Mouse (Mus musculus): ENCODE results near the gene Rabgef1. TPM values are rescaled to one million over a fixed set of nuclear protein-coding genes. Genes with fewer than 3 reads are reported as not detected.

The Rabgef1 gene
- polyA plus RNA-seq, 1 experiment from 2014 or later = 30.0 TPM

DNA sequence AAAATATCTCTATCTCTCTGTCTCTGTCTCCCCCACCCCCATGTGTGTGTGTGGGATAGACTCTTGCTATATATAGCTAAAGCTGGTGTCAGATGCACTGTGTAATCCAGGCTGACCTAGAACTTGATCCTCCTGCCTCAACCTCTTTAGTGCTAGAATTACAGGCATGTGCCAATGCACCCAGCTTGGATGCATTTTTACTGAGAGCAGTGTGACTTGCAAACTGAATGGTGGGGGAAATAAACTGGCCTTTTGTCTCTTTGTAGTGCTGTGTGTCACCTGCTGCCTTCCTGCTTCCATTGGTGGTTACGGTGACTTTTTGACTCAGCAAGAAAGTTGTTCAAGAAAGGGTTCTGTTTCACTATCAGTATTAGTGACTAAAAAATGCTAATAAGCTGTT lies 24.7 kb downstream of the Rabgef1 start:
- Histone ChIP-seq H3K4me3 (ENCODE audit: low read depth, low read length) (no peak overlapping the region), H3K4me2 (ENCODE audit: low read length) (no peak overlapping the region), H3K36me3 (ENCODE audit: control insufficient read depth, insufficient read depth, low read length) (peaks cover 63% of the 10 kb centered on the region), H3K27me3 (replicated peaks; ENCODE audit: control insufficient read depth, insufficient read depth, low read length) (no peaks in the 10 kb centered on the region), H3K27ac (ENCODE audit: low read depth, low read length) (no peak overlapping the region), H3K9ac (ENCODE audit: low read length) (no peak overlapping the region), H3K9me3 (replicated peaks; ENCODE audit: control insufficient read depth, low read length) (no peaks in the 10 kb centered on the region), H3K4me1 (ENCODE audit: control insufficient read depth, insufficient read depth, low read length) (no peaks in the 10 kb centered on the region)
- ATAC-seq (no peak), DNase-seq (ENCODE audit: low spot score) (no peak)
- 94% methylated on average over 1 of the region's 1 CpGs for WGBS

DNA sequence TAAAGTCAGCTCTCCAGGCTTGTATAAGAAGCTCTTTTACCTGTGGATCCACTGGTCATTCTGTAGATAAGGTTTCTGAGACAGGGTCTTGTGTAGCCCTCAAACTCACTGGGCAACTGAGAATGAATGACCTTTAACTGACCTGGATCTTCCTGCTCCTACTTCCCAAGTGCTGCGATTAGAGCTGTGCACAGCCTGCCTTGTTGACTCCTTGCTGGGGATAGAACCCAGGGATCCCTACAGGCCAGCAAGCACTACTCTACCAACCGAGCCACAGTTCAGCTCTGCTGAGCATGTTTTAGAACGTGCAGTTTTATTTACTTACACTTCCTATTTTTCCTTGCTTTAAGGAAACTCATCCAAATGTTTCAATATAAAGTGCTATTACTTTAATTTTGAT lies 25.9 kb downstream of the Rabgef1 start:
- no peaks in the 10 kb centered on the region for H3K27me3 ChIP-seq (replicated peaks; ENCODE audit: control insufficient read depth, insufficient read depth, low read length)
- no peak overlapping the region for H3K27ac ChIP-seq (ENCODE audit: low read depth, low read length)
- H3K4me3 ChIP-seq (ENCODE audit: low read depth, low read length) = no peak overlapping the region
- DNase-seq (ENCODE audit: low spot score) (no peak), ATAC-seq (no peak)
- H3K4me2 ChIP-seq (ENCODE audit: low read length) = no peak overlapping the region
- H3K9me3 ChIP-seq (replicated peaks; ENCODE audit: control insufficient read depth, low read length) = no peaks in the 10 kb centered on the region
- no peak overlapping the region for H3K9ac ChIP-seq (ENCODE audit: low read length)
- H3K4me1 ChIP-seq (ENCODE audit: control insufficient read depth, insufficient read depth, low read length) = no peaks in the 10 kb centered on the region
- WGBS = 95% methylated on average over 3 of the region's 3 CpGs
- peaks cover 56% of the 10 kb centered on the region for H3K36me3 ChIP-seq (ENCODE audit: control insufficient read depth, insufficient read depth, low read length)

GRCm38 (mm10) chr5:130197981-130198380 lies 26.4 kb downstream of the Rabgef1 start:
- DNase-seq (ENCODE audit: low spot score) = no peak
- 94% methylated on average over 7 of the region's 7 CpGs for WGBS
- Histone ChIP-seq H3K36me3 (ENCODE audit: control insufficient read depth, insufficient read depth, low read length) (peaks cover 50% of the 10 kb centered on the region), H3K4me1 (ENCODE audit: control insufficient read depth, insufficient read depth, low read length) (no peaks in the 10 kb centered on the region), H3K4me2 (ENCODE audit: low read length) (no peak overlapping the region), H3K9me3 (replicated peaks; ENCODE audit: control insufficient read depth, low read length) (no peaks in the 10 kb centered on the region), H3K4me3 (ENCODE audit: low read depth, low read length) (no peak overlapping the region), H3K9ac (ENCODE audit: low read length) (no peak overlapping the region), H3K27ac (ENCODE audit: low read depth, low read length) (no peak overlapping the region), H3K27me3 (replicated peaks; ENCODE audit: control insufficient read depth, insufficient read depth, low read length) (no peaks in the 10 kb centered on the region)
- ATAC-seq = no peak

GRCm38 (mm10) chr5:130200233-130201029 lies 28.8 kb downstream of the Rabgef1 start:
- peaks cover 47% of the 10 kb centered on the region for H3K36me3 ChIP-seq (ENCODE audit: control insufficient read depth, insufficient read depth, low read length)
- no peak overlapping the region for H3K4me2 ChIP-seq (ENCODE audit: low read length)
- DNase-seq (ENCODE audit: low spot score) = no peak
- H3K27ac ChIP-seq (ENCODE audit: low read depth, low read length) = no peak overlapping the region
- H3K9me3 ChIP-seq (replicated peaks; ENCODE audit: control insufficient read depth, low read length) = no peaks in the 10 kb centered on the region
- H3K9ac ChIP-seq (ENCODE audit: low read length) = no peak overlapping the region
- no peaks in the 10 kb centered on the region for H3K4me1 ChIP-seq (ENCODE audit: control insufficient read depth, insufficient read depth, low read length)
- WGBS = 89% methylated on average over 10 of the region's 10 CpGs
- no peaks in the 10 kb centered on the region for H3K27me3 ChIP-seq (replicated peaks; ENCODE audit: control insufficient read depth, insufficient read depth, low read length)
- no peak for ATAC-seq
- H3K4me3 ChIP-seq (ENCODE audit: low read depth, low read length) = no peak overlapping the region

- Histone ChIP-seq H3K4me3 (ENCODE audit: low read depth, low read length) (no peak overlapping the region), H3K27me3 (replicated peaks; ENCODE audit: control insufficient read depth, insufficient read depth, low read length) (no peaks in the 10 kb centered on the region), H3K4me2 (ENCODE audit: low read length) (no peak overlapping the region), H3K27ac (ENCODE audit: low read depth, low read length) (no peak overlapping the region), H3K9me3 (replicated peaks; ENCODE audit: control insufficient read depth, low read length) (no peaks in the 10 kb centered on the region), H3K36me3 (ENCODE audit: control insufficient read depth, insufficient read depth, low read length) (peaks cover 43% of the 10 kb centered on the region), H3K9ac (ENCODE audit: low read length) (no peak overlapping the region), H3K4me1 (ENCODE audit: control insufficient read depth, insufficient read depth, low read length) (no peaks in the 10 kb centered on the region)
- WGBS = 79% methylated on average over 4 of the region's 4 CpGs
- no peak for DNase-seq (ENCODE audit: low spot score)
- ATAC-seq = no peak
Observed at GRCm38 (mm10) chr5:130203948-130204347, 32.4 kb downstream of the Rabgef1 start.

DNA sequence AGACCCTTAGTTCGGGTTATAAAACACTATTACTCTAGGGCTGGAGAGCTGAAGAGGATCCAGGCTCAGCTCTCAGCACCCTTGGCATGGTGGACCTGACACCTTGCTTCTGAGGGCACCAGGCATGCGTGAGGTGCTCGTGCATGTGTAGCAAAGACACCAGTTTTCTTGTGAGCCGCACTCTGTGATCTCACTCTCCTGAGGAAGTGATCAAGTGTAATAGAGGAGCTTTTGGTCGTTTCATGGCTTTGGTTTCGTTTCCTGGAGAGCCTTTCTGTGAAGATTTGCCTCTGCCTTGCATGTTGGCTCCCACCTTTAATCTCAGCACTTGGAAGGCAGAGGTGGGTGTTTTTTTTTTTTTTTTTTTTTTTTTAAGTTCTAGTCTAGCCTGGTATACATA lies 33.0 kb downstream of the Rabgef1 start:
- Histone ChIP-seq H3K36me3 (ENCODE audit: control insufficient read depth, insufficient read depth, low read length) (peaks cover 43% of the 10 kb centered on the region), H3K4me1 (ENCODE audit: control insufficient read depth, insufficient read depth, low read length) (no peaks in the 10 kb centered on the region), H3K9me3 (replicated peaks; ENCODE audit: control insufficient read depth, low read length) (no peaks in the 10 kb centered on the region), H3K27ac (ENCODE audit: low read depth, low read length) (no peak overlapping the region), H3K4me2 (ENCODE audit: low read length) (no peak overlapping the region), H3K9ac (ENCODE audit: low read length) (no peak overlapping the region), H3K27me3 (replicated peaks; ENCODE audit: control insufficient read depth, insufficient read depth, low read length) (no peaks in the 10 kb centered on the region), H3K4me3 (ENCODE audit: low read depth, low read length) (no peak overlapping the region)
- ATAC-seq (no peak), DNase-seq (ENCODE audit: low spot score) (no peak)
- 87% methylated on average over 6 of the region's 6 CpGs for WGBS

DNA sequence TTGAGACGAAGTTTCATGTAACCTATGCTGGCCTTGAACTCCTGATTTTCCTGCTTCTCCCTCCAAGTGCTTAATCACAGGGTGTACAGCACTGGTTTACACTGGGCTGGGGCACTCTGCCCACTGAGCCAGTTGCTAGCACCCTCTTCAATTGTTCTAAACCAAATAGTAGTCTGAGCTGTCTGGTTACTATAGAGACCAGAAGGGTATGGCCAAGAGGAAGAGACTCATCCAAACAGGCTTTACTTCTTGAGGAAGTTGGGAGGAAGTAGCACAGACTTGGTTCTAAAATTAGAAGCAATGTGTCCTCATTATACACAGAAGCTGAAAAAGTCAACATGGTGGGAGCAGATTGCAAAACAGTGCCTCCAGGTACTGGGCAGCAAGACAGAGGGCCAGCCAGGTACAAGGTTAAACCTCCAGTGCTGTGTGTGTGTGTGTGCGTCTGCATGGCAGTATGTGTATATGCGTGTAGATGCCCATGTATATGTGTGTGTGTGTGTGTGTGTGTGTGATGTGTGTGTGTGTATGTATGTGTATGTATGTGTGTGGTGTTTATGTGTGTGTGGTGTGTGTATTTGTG lies 33.9 kb downstream of the Rabgef1 start:
- DNase-seq (ENCODE audit: low spot score) = no peak
- no peak overlapping the region for H3K4me2 ChIP-seq (ENCODE audit: low read length)
- no peak for ATAC-seq
- no peaks in the 10 kb centered on the region for H3K9me3 ChIP-seq (replicated peaks; ENCODE audit: control insufficient read depth, low read length)
- no peak overlapping the region for H3K4me3 ChIP-seq (ENCODE audit: low read depth, low read length)
- WGBS = 87% methylated on average over 3 of the region's 3 CpGs
- no peak overlapping the region for H3K27ac ChIP-seq (ENCODE audit: low read depth, low read length)
- no peaks in the 10 kb centered on the region for H3K27me3 ChIP-seq (replicated peaks; ENCODE audit: control insufficient read depth, insufficient read depth, low read length)
- H3K4me1 ChIP-seq (ENCODE audit: control insufficient read depth, insufficient read depth, low read length) = no peaks in the 10 kb centered on the region
- H3K9ac ChIP-seq (ENCODE audit: low read length) = no peak overlapping the region
- peaks cover 43% of the 10 kb centered on the region for H3K36me3 ChIP-seq (ENCODE audit: control insufficient read depth, insufficient read depth, low read length)

- ATAC-seq (no peak), DNase-seq (ENCODE audit: low spot score) (no peak)
- H3K9ac ChIP-seq (ENCODE audit: low read length) = no peak overlapping the region
- H3K27me3 ChIP-seq (replicated peaks; ENCODE audit: control insufficient read depth, insufficient read depth, low read length) = no peaks in the 10 kb centered on the region
- no peaks in the 10 kb centered on the region for H3K4me1 ChIP-seq (ENCODE audit: control insufficient read depth, insufficient read depth, low read length)
- WGBS = 92% methylated on average over 4 of the region's 4 CpGs
- H3K4me2 ChIP-seq (ENCODE audit: low read length) = no peak overlapping the region
- no peaks in the 10 kb centered on the region for H3K9me3 ChIP-seq (replicated peaks; ENCODE audit: control insufficient read depth, low read length)
- H3K27ac ChIP-seq (ENCODE audit: low read depth, low read length) = no peak overlapping the region
- no peak overlapping the region for H3K4me3 ChIP-seq (ENCODE audit: low read depth, low read length)
- peaks cover 51% of the 10 kb centered on the region for H3K36me3 ChIP-seq (ENCODE audit: control insufficient read depth, insufficient read depth, low read length)
Observed at GRCm38 (mm10) chr5:130207299-130207698, 35.7 kb downstream of the Rabgef1 start.

DNA sequence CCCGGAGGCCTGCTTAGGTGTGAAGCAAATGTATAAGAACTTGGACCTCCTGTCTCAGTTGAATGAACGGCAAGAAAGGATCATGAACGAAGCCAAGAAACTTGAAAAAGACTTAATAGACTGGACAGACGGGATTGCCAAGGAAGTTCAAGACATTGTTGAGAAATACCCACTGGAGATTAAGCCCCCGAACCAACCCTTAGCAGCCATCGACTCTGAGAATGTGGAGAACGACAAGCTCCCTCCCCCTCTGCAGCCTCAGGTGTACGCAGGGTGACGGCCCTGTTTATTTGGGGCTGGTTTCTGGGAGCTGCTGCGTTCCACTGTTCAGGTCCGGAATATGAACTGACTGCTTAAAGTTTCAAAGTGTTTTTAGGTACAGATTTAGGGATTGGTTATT lies 41.4 kb downstream of the Rabgef1 start:
- WGBS = 94% methylated on average over 11 of the region's 11 CpGs
- peaks cover 53% of the 10 kb centered on the region for H3K36me3 ChIP-seq (ENCODE audit: control insufficient read depth, insufficient read depth, low read length)

More for the DNA sequence above, 41.4 kb downstream of the Rabgef1 start:
- Histone ChIP-seq H3K9me3 (replicated peaks; ENCODE audit: control insufficient read depth, low read length) (no peaks in the 10 kb centered on the region), H3K9ac (ENCODE audit: low read length) (no peak overlapping the region), H3K27ac (ENCODE audit: low read depth, low read length) (no peak overlapping the region), H3K4me3 (ENCODE audit: low read depth, low read length) (no peak overlapping the region), H3K27me3 (replicated peaks; ENCODE audit: control insufficient read depth, insufficient read depth, low read length) (no peaks in the 10 kb centered on the region), H3K4me1 (ENCODE audit: control insufficient read depth, insufficient read depth, low read length) (no peaks in the 10 kb centered on the region), H3K4me2 (ENCODE audit: low read length) (no peak overlapping the region)
- ATAC-seq (no peak), DNase-seq (ENCODE audit: low spot score) (no peak)
